Mouse (Mus musculus) heart, embryonic 14.5 days (tissue): ENCODE measurements around the gene Ctps2. TPM values are rescaled to one million over a fixed set of nuclear protein-coding genes. Genes with fewer than 3 reads are reported as not detected.
A peak's percentile ranks its signal among the peaks of the same experiment; 100 is the strongest.
"Not testable (repeated sequence)": the region's sequence is repeated elsewhere in the genome, so short reads cannot be mapped to it uniquely, and the experiment has no call there.

Source experiments
- ATAC-seq: fragments of 200-750 bp; cut with Nextera tagmentation; 2 replicates; pipeline ENCODE4 v1.8.0; 2017; ENCODE audit warnings: low read depth, moderate TSS enrichment; ENCODE audit not compliant: insufficient number of reproducible peaks, insufficient read depth, low FRiP score
- H3K27ac ChIP-seq, 2 experiments: fragments of 200-500 bp in 1 of 2; fragments of 300-500 bp in 1 of 2; sonication (generic) in 1 of 2; replicated peaks in 1 of 2; 2 replicates each; pipeline ENCODE4 v1.5.1; 2012 to 2014; ENCODE audit warnings: low read depth in 2 of 2, low read length in 2 of 2, control low read depth in 1 of 2, mild to moderate bottlenecking in 1 of 2, mixed read lengths in 1 of 2; ENCODE audit not compliant: control insufficient read depth in 1 of 2, insufficient read depth in 1 of 2
- H3K27me3 ChIP-seq: fragments of 300-500 bp; sonication (generic); 2 replicates; pipeline ENCODE4 v1.6.1; 2014; ENCODE audit warnings: mild to moderate bottlenecking, low read length, control low read depth; ENCODE audit not compliant: control insufficient read depth, insufficient read depth
- H3K36me3 ChIP-seq: fragments of 300-500 bp; sonication (generic); 2 replicates; pipeline ENCODE4 v1.6.1; 2014; ENCODE audit warnings: mild to moderate bottlenecking, control low read depth, low read length, mixed read lengths; ENCODE audit not compliant: control insufficient read depth, insufficient read depth
- H3K4me1 ChIP-seq, 2 experiments: fragments of 200-500 bp in 1 of 2; fragments of 300-500 bp in 1 of 2; sonication (generic) in 1 of 2; 2 replicates each; pipeline ENCODE4 v1.6.1; 2012 to 2014; ENCODE audit warnings: low read length in 2 of 2, control low read depth in 1 of 2, mixed read lengths in 1 of 2; ENCODE audit not compliant: control insufficient read depth in 2 of 2, insufficient read depth in 2 of 2
- H3K4me2 ChIP-seq: fragments of 300-500 bp; sonication (generic); 2 replicates; pipeline ENCODE4 v1.6.1; 2014; ENCODE audit warnings: mild to moderate bottlenecking, low read length
- H3K4me3 ChIP-seq, 2 experiments: fragments of 200-500 bp in 1 of 2; fragments of 300-500 bp in 1 of 2; sonication (generic) in 1 of 2; 2 replicates each; pipeline ENCODE4 v1.5.1; 2012 to 2014; ENCODE audit warnings: low read length in 2 of 2, mild to moderate bottlenecking in 2 of 2, control low read depth in 1 of 2, low read depth in 1 of 2, moderate library complexity in 1 of 2; ENCODE audit not compliant: control insufficient read depth in 1 of 2, insufficient read depth in 1 of 2
- H3K9ac ChIP-seq: fragments of 300-500 bp; sonication (generic); 2 replicates; pipeline ENCODE4 v1.6.1; 2014; ENCODE audit warnings: mild to moderate bottlenecking, low read length
- H3K9me3 ChIP-seq: fragments of 300-500 bp; sonication (generic); 2 replicates; pipeline ENCODE4 v1.6.1; 2016; ENCODE audit warnings: low read length, control low read depth; ENCODE audit not compliant: control insufficient read depth
- WGBS: fragments of 180-500 bp; shearing (Covaris S2); extraction: QIAGEN DNeasy Blood & Tissue Kit; methylation state at CpG from one replicate; pipeline ENCODE4 v1.1.7; 2014; 5-methylcytosine and 5-hydroxymethylcytosine counted together
- polyA plus RNA-seq: library from polyadenylated mRNA; unstranded; fragments of >200 nt; fragmentation: Nextera tagmentation; extraction: Ambion mirVana; gene quantifications from 2 replicates; pipeline ENCODE4 v1.2.1, GENCODE M21; 2014

The Ctps2 gene
- 58.3 and 68.3 TPM in 2 replicates for polyA plus RNA-seq

DNA sequence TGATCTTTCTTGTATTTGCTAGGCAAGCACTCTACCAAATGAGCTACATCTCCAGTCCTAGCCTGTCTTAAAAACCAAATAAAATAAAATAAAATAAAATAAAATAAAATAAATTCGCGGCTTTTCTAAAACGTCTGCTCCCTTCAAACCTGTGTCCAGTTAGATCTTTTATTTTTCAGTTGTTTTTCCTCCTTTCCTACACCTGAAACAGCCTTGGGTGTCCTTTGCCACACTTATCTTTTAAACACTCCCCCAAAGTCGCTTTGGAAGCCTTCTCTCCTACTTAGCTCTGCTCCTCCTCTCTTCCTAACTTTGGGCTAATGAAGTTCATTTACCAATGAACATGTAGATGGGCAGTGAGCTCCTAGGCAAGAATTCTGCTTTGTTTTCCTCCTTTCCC is at the start of gene Ctps2:
Gene Ctps2, plus strand, starts transcription at position 301 of the 400 bp plus-strand sequence.
- H3K9me3 ChIP-seq, result no peaks in the 10 kb centered on the region
- ATAC-seq, result no peak
- no peaks in the 10 kb centered on the region for H3K27me3 ChIP-seq
- H3K36me3 ChIP-seq, result no peaks in the 10 kb centered on the region
- peak within 1 kb of the TSS; percentile 65 for H3K4me2 ChIP-seq
- H3K9ac ChIP-seq, result peak within 1 kb of the TSS; percentile 75
- 26% methylated on average over 4 of the region's 4 CpGs for WGBS
- H3K4me1 ChIP-seq, result no peaks in the 10 kb centered on the region
- H3K4me3 ChIP-seq, result peak within 1 kb of the TSS; percentile 64 to 86
- H3K27ac ChIP-seq, result peak within 1 kb of the TSS; percentile 61 to 85

DNA sequence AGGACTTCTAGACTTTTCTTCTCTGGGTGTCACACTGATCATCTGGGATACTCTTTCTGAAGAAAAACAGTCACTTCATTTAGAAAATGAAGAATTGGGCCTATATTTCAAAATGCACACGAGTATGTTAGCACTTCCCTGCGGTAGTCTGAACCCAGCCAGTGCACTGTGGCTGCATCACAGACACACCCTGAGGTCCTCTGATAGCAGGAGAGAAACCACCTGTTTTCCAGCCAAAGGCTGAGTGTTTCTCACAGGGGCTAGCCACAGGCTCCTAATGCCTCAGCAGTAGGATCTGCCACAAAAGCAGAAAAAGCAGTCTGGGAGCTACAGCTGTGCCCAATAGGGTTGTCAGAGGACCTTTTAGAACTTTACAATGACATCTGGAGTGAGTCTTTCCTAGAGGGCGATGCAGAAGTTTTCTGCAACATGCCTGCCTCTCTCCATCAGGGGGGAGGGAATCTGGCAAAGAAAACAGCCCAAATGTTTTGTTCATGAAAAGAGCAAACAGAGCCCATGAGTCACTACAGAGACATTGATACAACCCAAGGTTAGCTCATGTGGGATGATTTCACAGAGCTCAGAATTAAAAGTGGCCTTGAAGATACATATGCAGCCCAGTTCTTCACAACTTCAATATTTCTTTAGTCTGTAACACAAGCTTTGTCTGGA is 32.6 kb upstream of the Ctps2 start:
- Histone ChIP-seq H3K9me3 (no peaks in the 10 kb centered on the region), H3K9ac (no peak overlapping the region), H3K4me1 (no peaks in the 10 kb centered on the region), H3K27me3 (no peaks in the 10 kb centered on the region), H3K4me2 (no peak overlapping the region), H3K36me3 (peaks cover 55% of the 10 kb centered on the region), H3K27ac (no peak overlapping the region), H3K4me3 (no peak overlapping the region)
- ATAC-seq, result no peak
- WGBS, result 65% methylated on average over 3 of the region's 3 CpGs

DNA sequence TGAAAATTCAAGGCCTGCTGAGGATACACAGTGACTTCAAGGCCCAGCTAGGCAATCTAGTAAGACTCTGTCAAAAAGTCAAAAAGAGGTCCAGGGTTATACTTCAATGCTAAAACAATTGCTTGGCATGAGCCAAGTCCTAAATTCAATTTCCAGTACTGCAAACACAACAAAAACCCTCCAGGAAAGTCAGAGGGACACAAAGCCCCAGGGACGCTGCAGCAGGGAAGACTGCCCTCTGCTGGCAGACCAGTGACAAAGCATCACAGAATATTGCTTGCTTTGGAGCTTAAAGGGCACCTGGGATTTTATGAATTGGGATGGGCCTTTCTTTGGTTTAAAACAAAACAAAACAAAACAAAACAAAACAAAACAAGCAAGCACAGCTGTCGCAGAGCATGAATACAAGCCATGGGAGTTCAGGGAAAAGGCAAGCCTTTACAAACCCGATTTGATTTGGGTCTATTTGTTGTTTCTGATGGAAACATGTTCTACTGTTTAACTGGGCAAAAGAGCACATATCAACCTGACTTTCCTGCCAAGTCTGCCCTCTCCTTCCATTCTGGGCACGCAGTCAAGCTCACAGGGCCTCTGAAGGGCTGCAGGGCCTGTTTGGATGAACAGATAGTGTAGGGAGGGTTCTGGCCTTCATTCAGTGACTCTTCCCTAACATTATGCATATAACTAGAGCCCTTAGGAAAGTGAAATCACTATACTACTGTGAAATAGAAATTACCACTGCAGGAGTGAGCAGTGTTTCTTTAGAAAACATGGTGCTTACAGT is 29.1 kb upstream of the Ctps2 start:
- WGBS, result 27% methylated on average over 4 of the region's 4 CpGs
- Histone ChIP-seq H3K4me3 (no peak overlapping the region), H3K4me1 (no peaks in the 10 kb centered on the region), H3K27ac (no peak overlapping the region), H3K4me2 (no peak overlapping the region), H3K36me3 (peaks cover 32% of the 10 kb centered on the region), H3K9me3 (no peaks in the 10 kb centered on the region), H3K27me3 (no peaks in the 10 kb centered on the region), H3K9ac (no peak overlapping the region)
- ATAC-seq, result no peak

DNA sequence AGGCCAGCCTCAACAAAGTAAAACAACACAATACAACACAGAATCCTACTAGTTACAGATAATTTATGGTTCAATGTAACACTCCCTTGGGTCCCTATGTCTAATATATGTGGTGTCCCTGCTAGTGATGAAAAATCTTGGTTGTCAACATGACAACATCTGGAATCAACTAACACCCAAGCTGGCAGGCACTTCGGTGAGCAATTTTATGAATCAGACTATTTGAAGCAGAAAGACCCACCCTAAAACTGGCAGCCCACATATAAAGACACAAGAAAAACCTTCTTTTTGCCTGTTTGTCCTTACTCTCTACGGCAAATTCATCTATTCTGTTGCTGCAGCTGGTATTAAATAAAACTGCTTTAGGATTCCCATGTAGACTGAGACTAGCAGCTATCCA is 27.3 kb upstream of the Ctps2 start:
- no peaks in the 10 kb centered on the region for H3K4me1 ChIP-seq
- H3K27me3 ChIP-seq, result no peaks in the 10 kb centered on the region
- WGBS, result 87% methylated on average over 2 of the region's 2 CpGs
- peaks cover 34% of the 10 kb centered on the region for H3K36me3 ChIP-seq
- no peak overlapping the region for H3K4me3 ChIP-seq
- no peak for ATAC-seq
- no peaks in the 10 kb centered on the region for H3K9me3 ChIP-seq
- H3K27ac ChIP-seq, result no peak overlapping the region
- H3K9ac ChIP-seq, result no peak overlapping the region
- H3K4me2 ChIP-seq, result no peak overlapping the region

DNA sequence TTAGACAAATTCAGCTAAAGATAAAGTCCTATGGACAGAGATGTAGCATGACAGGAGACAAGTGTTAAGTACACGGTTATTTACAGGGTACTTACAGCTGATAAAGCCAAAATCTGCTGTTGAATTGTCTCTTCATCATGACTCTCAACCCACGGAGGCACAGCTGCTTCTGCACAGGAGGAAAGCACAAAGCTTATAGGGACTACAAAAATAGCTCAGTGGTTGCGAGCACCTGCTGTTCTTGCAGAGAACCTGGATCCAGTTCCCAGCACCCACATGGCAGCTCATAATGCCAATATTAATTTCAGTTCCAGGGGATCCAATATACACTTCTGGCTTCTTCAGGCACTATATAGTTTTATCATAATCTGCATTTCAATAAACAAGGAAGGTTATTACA is 22.8 kb upstream of the Ctps2 start:
- ATAC-seq, result no peak
- 81% methylated on average over 3 of the region's 3 CpGs for WGBS
- H3K9me3 ChIP-seq, result no peaks in the 10 kb centered on the region

DNA sequence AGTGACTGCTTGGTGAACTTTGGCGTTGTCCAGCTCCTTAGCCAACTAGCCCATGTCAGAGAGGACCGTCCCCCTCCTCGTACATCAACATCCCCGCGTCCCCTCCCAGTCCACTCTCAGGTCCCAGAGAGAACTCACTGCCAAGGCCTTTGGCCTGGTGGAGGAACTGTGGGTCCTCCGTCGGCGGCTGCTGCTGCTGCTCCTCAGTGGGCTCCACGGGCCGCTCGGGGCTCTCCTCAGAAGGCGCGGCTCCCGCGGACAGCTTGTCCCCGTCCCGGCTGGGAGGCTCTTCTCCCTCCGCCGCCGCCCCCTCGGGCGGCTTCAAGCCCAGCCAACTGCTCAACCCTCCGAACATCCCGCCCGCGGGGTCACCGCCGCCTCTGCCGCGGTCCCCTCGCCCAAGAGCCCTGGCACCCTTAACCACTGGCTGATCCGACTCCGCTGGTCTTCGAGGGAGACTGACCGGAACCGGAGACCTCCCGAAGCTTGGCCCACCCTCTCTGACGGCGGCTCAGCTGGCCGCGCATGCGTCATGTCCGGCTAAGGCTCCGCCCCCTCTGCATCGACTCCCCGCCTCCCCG is 13.0 kb upstream of the Ctps2 start, which contains the start of gene Syap1:
Gene Syap1, minus strand, starts transcription at position 517 of the 581 bp plus-strand sequence.
- H3K36me3 ChIP-seq, result no peaks in the 10 kb centered on the region
- peak; percentile 95 for ATAC-seq
- WGBS, result 13% methylated on average over 38 of the region's 47 CpGs
- H3K9ac ChIP-seq, result peak within 1 kb of the TSS; percentile 85
- no peaks in the 10 kb centered on the region for H3K4me1 ChIP-seq
- H3K4me2 ChIP-seq, result peak within 1 kb of the TSS; percentile 66
- peak within 1 kb of the TSS; percentile 70 to 71 for H3K4me3 ChIP-seq
- H3K27me3 ChIP-seq, result no peaks in the 10 kb centered on the region
- H3K9me3 ChIP-seq, result no peaks in the 10 kb centered on the region
- H3K27ac ChIP-seq, result peak within 1 kb of the TSS; percentile 48 to 72

More for the DNA sequence above, 22.8 kb upstream of the Ctps2 start:
- Histone ChIP-seq H3K4me1 (no peaks in the 10 kb centered on the region), H3K9ac (no peak overlapping the region), H3K27me3 (no peaks in the 10 kb centered on the region), H3K36me3 (peaks cover 39% of the 10 kb centered on the region), H3K27ac (no peak overlapping the region), H3K4me3 (no peak overlapping the region), H3K4me2 (no peak overlapping the region)

DNA sequence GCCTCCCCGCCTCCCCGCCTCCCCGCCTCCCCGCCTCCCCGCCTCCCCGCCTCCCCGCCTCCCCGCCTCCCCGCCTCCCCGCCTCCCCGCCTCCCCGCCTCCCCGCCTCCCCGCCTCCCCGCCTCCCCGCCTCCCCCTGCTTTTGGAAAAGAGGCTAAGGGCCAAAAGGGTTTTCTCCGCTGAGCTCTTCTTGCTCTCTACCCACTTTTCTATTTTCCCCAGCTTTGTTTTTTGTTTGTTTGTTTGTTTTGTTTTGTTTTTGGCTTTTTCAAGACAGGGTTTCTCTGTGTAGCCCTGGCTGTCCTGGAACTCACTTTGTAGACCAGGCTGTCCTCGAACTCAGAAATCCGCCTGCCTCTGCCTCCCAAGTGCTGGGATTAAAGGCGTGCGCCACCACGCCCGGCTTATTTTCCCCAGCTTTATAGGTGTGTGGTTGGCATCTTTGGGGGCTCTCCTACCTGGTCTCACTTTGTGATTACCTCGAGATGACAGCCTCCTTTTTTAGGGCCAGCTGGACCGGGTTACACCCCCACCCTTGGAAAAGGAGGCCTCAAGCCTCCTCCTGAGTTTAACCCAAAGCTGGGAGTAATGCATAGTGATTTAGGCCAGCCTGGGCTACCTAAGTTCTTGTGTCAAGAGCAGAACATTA is 12.3 kb upstream of the Ctps2 start:
- not testable (repeated sequence) for ATAC-seq, H3K27ac ChIP-seq, H3K4me1 ChIP-seq, H3K9ac ChIP-seq, H3K36me3 ChIP-seq, H3K9me3 ChIP-seq, H3K4me2 ChIP-seq, H3K27me3 ChIP-seq, H3K4me3 ChIP-seq
- 69% methylated on average over 9 of the region's 25 CpGs for WGBS
